Mouse (Mus musculus) liver, embryonic 14.5 days (tissue): ENCODE data around the gene Dtymk.

ENCODE experiments used
- CTCF ChIP-seq: IDR thresholded peaks from 2 replicates; pipeline ENCODE4 v1.5.1; 2016; ENCODE audit warnings: antibody characterized with exemption, low read depth, control low read depth
- EP300 ChIP-seq: IDR thresholded peaks from 2 replicates; pipeline ENCODE4 v1.6.1; 2016; ENCODE audit warnings: antibody characterized with exemption, low read depth

DNA sequence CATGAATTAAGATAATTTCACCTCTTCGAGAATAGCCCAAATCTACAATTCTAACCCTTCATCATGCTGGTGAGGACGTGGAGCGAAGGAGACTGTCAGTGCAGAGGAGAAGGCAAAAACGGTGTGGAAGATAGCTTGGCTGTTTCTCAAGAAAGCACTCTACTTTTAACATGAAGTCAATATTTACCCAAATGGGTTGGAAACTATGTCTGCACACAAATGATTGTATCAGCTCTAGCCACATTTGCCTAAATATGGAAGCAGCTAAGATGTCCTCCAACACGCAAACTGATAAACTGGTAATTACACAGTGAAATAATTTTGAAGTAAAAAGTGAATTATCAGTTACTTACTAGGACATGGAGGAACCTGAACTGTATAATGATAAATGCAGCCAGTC is 1.0 kb upstream of the Dtymk start:
- TF ChIP-seq CTCF (no peak), EP300 (peak; percentile 54; the same call in 1 of the 2 replicates)
